Mouse (Mus musculus) intestine, embryonic 15.5 days (tissue): Measurements from ENCODE around the gene Camkk1. TPM values are rescaled to one million over a fixed set of nuclear protein-coding genes. Genes with fewer than 3 reads are reported as not detected.

ENCODE experiments used
- polyA plus RNA-seq: library from polyadenylated mRNA; unstranded; fragments of >200 nt; fragmentation: Nextera tagmentation; extraction: Ambion mirVana; gene quantifications from 2 replicates; pipeline ENCODE4 v1.2.1, GENCODE M21; 2015

Camkk1 gene
- polyA plus RNA-seq, 1 experiment from 2014 or later, result 8.5 TPM

Other genes with a start within 250 kb of the Camkk1 start
- gene Cyb5d2, start 222.9 kb upstream of the Camkk1 start, polyA plus RNA-seq, result 4.1 and 4.8 TPM in 2 replicates
- gene Zzef1, start 222.8 kb upstream of the Camkk1 start, polyA plus RNA-seq, result 10.5 and 12.6 TPM in 2 replicates
- gene Atp2a3, start 57.8 kb upstream of the Camkk1 start, polyA plus RNA-seq, result 23.5 and 25.5 TPM in 2 replicates
- gene P2rx1, start 19.9 kb upstream of the Camkk1 start, polyA plus RNA-seq, result 14.3 and 27.7 TPM in 2 replicates
- 9.3 and 9.7 TPM in 2 replicates for gene Ncbp3, start 28.8 kb downstream of the Camkk1 start, polyA plus RNA-seq
- 0.19 and 0.35 TPM in 2 replicates for gene Itgae, start 71.6 kb downstream of the Camkk1 start, polyA plus RNA-seq
- 15.2 and 16.5 TPM in 2 replicates for gene Haspin, start 119.3 kb downstream of the Camkk1 start, polyA plus RNA-seq
- gene P2rx5, start 141.4 kb downstream of the Camkk1 start, polyA plus RNA-seq, result 0.09 TPM in 1 of 2 replicates, not detected in the other
- 118 and 126 TPM in 2 replicates for gene Emc6, start 158.0 kb downstream of the Camkk1 start, polyA plus RNA-seq
- 208 and 212 TPM in 2 replicates for gene Tax1bp3, start 158.1 kb downstream of the Camkk1 start, polyA plus RNA-seq
- gene Ctns, start 180.0 kb downstream of the Camkk1 start, polyA plus RNA-seq, result 23.8 and 25.1 TPM in 2 replicates
- gene Shpk, start 180.5 kb downstream of the Camkk1 start, polyA plus RNA-seq, result 6.2 and 8.1 TPM in 2 replicates
- gene Trpv1, start 215.3 kb downstream of the Camkk1 start, polyA plus RNA-seq, result 0.10 TPM in 2 replicates
- gene Trpv3, start 248.4 kb downstream of the Camkk1 start, polyA plus RNA-seq, result 0.04 and 0.10 TPM in 2 replicates